Mouse (Mus musculus): ENCODE results near the gene Smgc. TPM values are rescaled to one million over a fixed set of nuclear protein-coding genes. Genes with fewer than 3 reads are reported as not detected.
"Not testable (repeated sequence)": the region's sequence is repeated elsewhere in the genome, so short reads cannot be mapped to it uniquely, and the experiment has no call there.

Gene Smgc
- polyA plus RNA-seq (2015; fragmentation: Nextera tagmentation; extraction: Ambion mirVana), result not detected in 2 replicates

GRCm38 (mm10) chr15:91837965-91838364 lies at the start of gene Smgc:
Gene Smgc, plus strand, starts transcription at chr15:91838265.
- WGBS, result 88% methylated on average over 7 of the region's 7 CpGs
- Histone ChIP-seq H3K27me3 (replicated peaks; ENCODE audit: control insufficient read depth, insufficient read depth, low read length) (no peaks in the 10 kb centered on the region), H3K27ac (ENCODE audit: low read depth, low read length) (no peak within 1 kb of the TSS), H3K4me3 (ENCODE audit: low read depth, low read length) (no peak within 1 kb of the TSS), H3K9ac (ENCODE audit: low read depth, low read length) (no peak within 1 kb of the TSS), H3K36me3 (ENCODE audit: control insufficient read depth, insufficient read depth) (no peaks in the 10 kb centered on the region), H3K4me1 (replicated peaks; ENCODE audit: control insufficient read depth, insufficient read depth, low read length) (no peaks in the 10 kb centered on the region), H3K9me3 (ENCODE audit: control insufficient read depth) (no peaks in the 10 kb centered on the region), H3K4me2 (replicated peaks; ENCODE audit: low read depth) (no peak within 1 kb of the TSS)
- no peak for ATAC-seq
- no peak for TF ChIP-seq CTCF (IDR thresholded peaks at IDR 0.05; ENCODE audit: low read depth)

GRCm38 (mm10) chr15:91788338-91788737 lies 49.7 kb upstream of the Smgc start:
- no peaks in the 10 kb centered on the region for H3K36me3 ChIP-seq (ENCODE audit: control insufficient read depth, insufficient read depth)
- 95% methylated on average over 11 of the region's 11 CpGs for WGBS
- no peaks in the 10 kb centered on the region for H3K27me3 ChIP-seq (replicated peaks; ENCODE audit: control insufficient read depth, insufficient read depth, low read length)
- no peaks in the 10 kb centered on the region for H3K9me3 ChIP-seq (ENCODE audit: control insufficient read depth)
- no peak overlapping the region for H3K4me2 ChIP-seq (replicated peaks; ENCODE audit: low read depth)
- H3K4me3 ChIP-seq (ENCODE audit: low read depth, low read length), result no peak overlapping the region
- no peak overlapping the region for H3K9ac ChIP-seq (ENCODE audit: low read depth, low read length)
- no peaks in the 10 kb centered on the region for H3K4me1 ChIP-seq (replicated peaks; ENCODE audit: control insufficient read depth, insufficient read depth, low read length)
- ATAC-seq, result no peak
- H3K27ac ChIP-seq (ENCODE audit: low read depth, low read length), result no peak overlapping the region
- no peak for TF ChIP-seq CTCF (IDR thresholded peaks at IDR 0.05; ENCODE audit: low read depth)

- no peak for TF ChIP-seq CTCF (IDR thresholded peaks at IDR 0.05; ENCODE audit: low read depth)
- WGBS, result 84% methylated on average over 4 of the region's 4 CpGs
- Histone ChIP-seq H3K4me1 (replicated peaks; ENCODE audit: control insufficient read depth, insufficient read depth, low read length) (no peaks in the 10 kb centered on the region), H3K4me3 (ENCODE audit: low read depth, low read length) (no peak overlapping the region), H3K27me3 (replicated peaks; ENCODE audit: control insufficient read depth, insufficient read depth, low read length) (no peaks in the 10 kb centered on the region), H3K36me3 (ENCODE audit: control insufficient read depth, insufficient read depth) (no peaks in the 10 kb centered on the region), H3K27ac (ENCODE audit: low read depth, low read length) (no peak overlapping the region), H3K4me2 (replicated peaks; ENCODE audit: low read depth) (no peak overlapping the region), H3K9me3 (ENCODE audit: control insufficient read depth) (no peaks in the 10 kb centered on the region), H3K9ac (ENCODE audit: low read depth, low read length) (no peak overlapping the region)
- ATAC-seq, result no peak
These were observed 31.6 kb upstream of the Smgc start for GRCm38 (mm10) chr15:91806463-91806862.

- no peaks in the 10 kb centered on the region for H3K36me3 ChIP-seq (ENCODE audit: control insufficient read depth, insufficient read depth)
- no peaks in the 10 kb centered on the region for H3K9me3 ChIP-seq (ENCODE audit: control insufficient read depth)
- no peak for TF ChIP-seq CTCF (IDR thresholded peaks at IDR 0.05; ENCODE audit: low read depth)
- no peak overlapping the region for H3K9ac ChIP-seq (ENCODE audit: low read depth, low read length)
- H3K27ac ChIP-seq (ENCODE audit: low read depth, low read length), result no peak overlapping the region
- 70% methylated on average over 6 of the region's 6 CpGs for WGBS
- H3K4me1 ChIP-seq (replicated peaks; ENCODE audit: control insufficient read depth, insufficient read depth, low read length), result no peaks in the 10 kb centered on the region
- ATAC-seq, result no peak
- H3K27me3 ChIP-seq (replicated peaks; ENCODE audit: control insufficient read depth, insufficient read depth, low read length), result no peaks in the 10 kb centered on the region
- H3K4me3 ChIP-seq (ENCODE audit: low read depth, low read length), result no peak overlapping the region
- H3K4me2 ChIP-seq (replicated peaks; ENCODE audit: low read depth), result no peak overlapping the region
These were observed 2.7 kb upstream of the Smgc start for GRCm38 (mm10) chr15:91835319-91835718.

- H3K4me3 ChIP-seq (ENCODE audit: low read depth, low read length); H3K27me3 ChIP-seq (replicated peaks; ENCODE audit: control insufficient read depth, insufficient read depth, low read length); H3K4me2 ChIP-seq (replicated peaks; ENCODE audit: low read depth); H3K9me3 ChIP-seq (ENCODE audit: control insufficient read depth); H3K4me1 ChIP-seq (replicated peaks; ENCODE audit: control insufficient read depth, insufficient read depth, low read length); H3K36me3 ChIP-seq (ENCODE audit: control insufficient read depth, insufficient read depth); ATAC-seq; H3K27ac ChIP-seq (ENCODE audit: low read depth, low read length); H3K9ac ChIP-seq (ENCODE audit: low read depth, low read length): not testable (repeated sequence)
- 49% methylated on average over 5 of the region's 5 CpGs for WGBS
These were observed 26.1 kb downstream of the Smgc start for GRCm38 (mm10) chr15:91864130-91864529.

- Histone ChIP-seq H3K4me2 (replicated peaks; ENCODE audit: low read depth) (no peak overlapping the region), H3K4me1 (replicated peaks; ENCODE audit: control insufficient read depth, insufficient read depth, low read length) (no peaks in the 10 kb centered on the region), H3K27me3 (replicated peaks; ENCODE audit: control insufficient read depth, insufficient read depth, low read length) (no peaks in the 10 kb centered on the region; the same call in 1 of the 2 replicates), H3K9ac (ENCODE audit: low read depth, low read length) (no peak overlapping the region), H3K27ac (ENCODE audit: low read depth, low read length) (no peak overlapping the region), H3K36me3 (ENCODE audit: control insufficient read depth, insufficient read depth) (no peaks in the 10 kb centered on the region), H3K9me3 (ENCODE audit: control insufficient read depth) (no peaks in the 10 kb centered on the region), H3K4me3 (ENCODE audit: low read depth, low read length) (no peak overlapping the region)
- 68% methylated on average over 6 of the region's 6 CpGs for WGBS
- no peak for ATAC-seq
- TF ChIP-seq CTCF (IDR thresholded peaks at IDR 0.05; ENCODE audit: low read depth), result peak; percentile 61
These were observed 62.2 kb downstream of the Smgc start for GRCm38 (mm10) chr15:91900245-91900644.

- not testable (repeated sequence) for H3K36me3 ChIP-seq (ENCODE audit: control insufficient read depth, insufficient read depth); H3K9me3 ChIP-seq (ENCODE audit: control insufficient read depth); ATAC-seq; H3K27ac ChIP-seq (ENCODE audit: low read depth, low read length); H3K4me3 ChIP-seq (ENCODE audit: low read depth, low read length); H3K4me2 ChIP-seq (replicated peaks; ENCODE audit: low read depth); H3K27me3 ChIP-seq (replicated peaks; ENCODE audit: control insufficient read depth, insufficient read depth, low read length); H3K9ac ChIP-seq (ENCODE audit: low read depth, low read length); H3K4me1 ChIP-seq (replicated peaks; ENCODE audit: control insufficient read depth, insufficient read depth, low read length)
- no CpG with 5 or more reads among the region's 11 CpGs for WGBS
These were observed 69.0 kb downstream of the Smgc start for GRCm38 (mm10) chr15:91907046-91907445.

Other genes starting within 250 kb of the Smgc start
- gene Lrrk2, start 165.1 kb upstream of the Smgc start, polyA plus RNA-seq (2015; fragmentation: Nextera tagmentation; extraction: Ambion mirVana), result 2.5 and 2.6 TPM in 2 replicates
- gene Cntn1, start 212.9 kb downstream of the Smgc start, polyA plus RNA-seq (2015; fragmentation: Nextera tagmentation; extraction: Ambion mirVana), result 2.3 and 2.4 TPM in 2 replicates

Data from intestine, postnatal 0 days (tissue).